Mouse (Mus musculus) ES-E14 (cell line): ENCODE data around the gene Gpld1.

Source experiments
- HCFC1 ChIP-seq: IDR thresholded peaks from 2 replicates; pipeline ENCODE4 v1.6.1; 2012; ENCODE audit warnings: low read length, inconsistent platforms, borderline replicate concordance; ENCODE audit not compliant: insufficient read depth
- MAFK ChIP-seq: IDR thresholded peaks from 2 replicates; pipeline ENCODE4 v1.6.1; 2014; ENCODE audit warnings: mild to moderate bottlenecking, low read depth, low read length, inconsistent platforms; ENCODE audit not compliant: insufficient read depth
- ZNF384 ChIP-seq: IDR thresholded peaks from 2 replicates; pipeline ENCODE4 v1.6.1; 2012; ENCODE audit warnings: low read depth, low read length, inconsistent platforms

GRCm38 (mm10) chr13:24955500-24955899, 12.5 kb downstream of the Gpld1 start:
- no peak for TF ChIP-seq MAFK
- TF ChIP-seq HCFC1: no peak
- no peak for TF ChIP-seq ZNF384
